Mouse (Mus musculus) kidney, adult 2 months (tissue): ENCODE results near the gene Nedd4.

ENCODE experiments used
- CTCF ChIP-seq: fragments of 200-500 bp; conservative IDR thresholded peaks from 2 replicates; pipeline ENCODE4 v1.5.1; 2011; ENCODE audit warnings: low read depth, mild to moderate bottlenecking, control low read depth, low read length, moderate library complexity, mixed read lengths; ENCODE audit not compliant: insufficient read depth, insufficient read length
- POLR2A ChIP-seq: fragments of 200-500 bp; IDR thresholded peaks from one replicate; pipeline ENCODE4 v1.6.1; 2011; ENCODE audit warnings: low read depth, low read length, control low read depth

DNA sequence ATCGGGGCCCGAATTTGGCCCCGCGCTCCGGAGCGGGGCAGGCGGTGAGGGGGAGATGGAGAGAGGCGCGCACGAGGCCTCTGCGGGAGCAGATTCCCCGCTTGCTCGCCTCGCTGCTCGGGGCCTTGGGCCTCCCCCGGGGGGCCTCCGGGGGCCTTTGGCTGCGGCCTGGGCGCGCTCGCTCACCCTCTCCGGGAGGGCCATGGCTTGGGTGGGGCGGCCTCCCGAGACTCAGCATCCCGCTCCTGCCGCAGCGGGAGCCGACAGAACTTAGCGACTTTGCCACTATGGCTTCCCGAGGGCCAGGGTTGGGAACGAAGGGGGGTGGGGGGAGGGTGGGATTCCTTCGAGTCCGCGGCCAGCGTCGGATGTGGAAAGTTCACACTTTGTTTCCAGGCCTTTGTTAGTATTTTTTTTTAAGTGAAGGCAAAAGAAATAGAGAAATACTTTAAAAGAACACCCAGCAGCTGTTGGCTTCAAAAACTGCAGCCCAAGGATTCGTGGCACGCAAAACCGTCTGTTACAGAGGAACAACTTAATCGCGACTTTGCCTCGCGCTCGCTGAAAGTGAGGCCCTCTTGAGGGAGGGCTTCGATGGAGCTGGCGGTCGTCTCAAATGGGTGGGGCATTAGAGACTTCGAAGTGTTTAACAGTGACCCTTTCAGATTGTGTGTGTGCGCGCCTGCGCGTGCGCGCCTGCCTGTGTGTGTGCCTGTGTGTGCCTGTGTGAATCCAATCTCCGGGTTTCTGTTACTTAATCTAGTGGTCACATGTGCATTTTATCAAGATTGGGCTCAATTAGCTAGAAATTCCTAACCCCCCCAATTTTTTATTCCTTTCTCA is 766 bp downstream of the Nedd4 start:
- TF ChIP-seq CTCF, result no peak
- TF ChIP-seq POLR2A, result no peak
